Mouse (Mus musculus) spleen, adult 2 months (tissue): Measurements from ENCODE around the gene Vhl.

Experiments
- CTCF ChIP-seq: fragments of 200-500 bp; IDR thresholded peaks from 2 replicates; pipeline ENCODE4 v1.5.1; 2011; ENCODE audit warnings: mild to moderate bottlenecking, inconsistent platforms; ENCODE audit not compliant: insufficient read depth, insufficient read length, insufficient replicate concordance; ENCODE audit errors: extremely low read depth
- POLR2A ChIP-seq: fragments of 200-500 bp; IDR thresholded peaks from 2 replicates; pipeline ENCODE4 v1.6.1; 2011; ENCODE audit warnings: low read depth, low read length, inconsistent platforms

- TF ChIP-seq POLR2A (no peak), CTCF (no peak)
Observed at GRCm38 (mm10) chr6:113679993-113680566, 56.3 kb downstream of the Vhl start.
